Comparison of ENCODE assay signal across 7 mouse cellular contexts in genomic region chr10:42275401-42275870, GRCm38 (mm10). TPM values are rescaled to one million over a fixed set of nuclear protein-coding genes. Genes with fewer than 3 reads are reported as not detected.
DNase-seq lines count a peak whose midpoint lies in the region; ATAC-seq and TF ChIP-seq lines count a peak whose summit lies in the region.

No protein-coding gene starts in this region.

- peak overlapping the region; percentile 98 for H3K4me2 ChIP-seq in forebrain, postnatal 0 days (ENCODE audit: low read depth)
- peak overlapping the region; percentile 97 for H3K4me2 ChIP-seq in intestine, embryonic 16.5 days (ENCODE audit: low read depth, low read length)
- H3K4me2 ChIP-seq in limb, embryonic 13.5 days (replicated peaks): peak overlapping the region; percentile 98
- H3K4me2 ChIP-seq in midbrain, embryonic 16.5 days (ENCODE audit: low read length): peak overlapping the region; percentile 97
- peak overlapping the region; percentile 89 for H3K4me2 ChIP-seq in stomach, embryonic 16.5 days (ENCODE audit: low read depth, low read length)

- peak overlapping the region; percentile 72 for H3K9ac ChIP-seq in forebrain, postnatal 0 days
- H3K9ac ChIP-seq in intestine, embryonic 16.5 days (ENCODE audit: low read depth, low read length): peak overlapping the region; percentile 93
- H3K9ac ChIP-seq in limb, embryonic 13.5 days: peak overlapping the region; percentile 88
- H3K9ac ChIP-seq in midbrain, embryonic 16.5 days (ENCODE audit: low read depth, low read length): peak overlapping the region; percentile 81
- H3K9ac ChIP-seq in stomach, embryonic 16.5 days (ENCODE audit: low read length): peak overlapping the region; percentile 92

- H3K4me1 ChIP-seq in G1E (ENCODE audit: insufficient read depth, low read depth, low read length): peaks cover 61% of the 10 kb centered on the region
- H3K4me1 ChIP-seq in forebrain, postnatal 0 days (ENCODE audit: insufficient read depth): peaks cover 22% of the 10 kb centered on the region; the same call in 1 of the 2 replicates
- peaks cover 39% of the 10 kb centered on the region for H3K4me1 ChIP-seq in intestine, embryonic 16.5 days (ENCODE audit: control insufficient read depth, insufficient read depth, low read length)
- H3K4me1 ChIP-seq in limb, embryonic 13.5 days: peaks cover 39% of the 10 kb centered on the region
- peaks cover 28% of the 10 kb centered on the region for H3K4me1 ChIP-seq in midbrain, embryonic 16.5 days (ENCODE audit: control insufficient read depth, insufficient read depth, low read length)
- peaks cover 39% of the 10 kb centered on the region for H3K4me1 ChIP-seq in stomach, embryonic 16.5 days (ENCODE audit: control insufficient read depth, insufficient read depth, low read length)

- no peak for TF ChIP-seq POLR2A in brain, embryonic 14.5 days (IDR thresholded peaks at IDR 0.05; ENCODE audit: borderline replicate concordance, extremely low read depth, insufficient read depth, insufficient read length, poor library complexity, severe bottlenecking)

- peak; percentile 57 for DNase-seq in G1E (ENCODE audit: low spot score)
- peak; percentile 51 for DNase-seq in brain, embryonic 14.5 days (ENCODE audit: low read depth)
- peak; percentile 38 for DNase-seq in forebrain, postnatal 0 days

- no peaks in the 10 kb centered on the region for H3K27me3 ChIP-seq in G1E (ENCODE audit: insufficient read depth, low read length)
- H3K27me3 ChIP-seq in forebrain, postnatal 0 days (ENCODE audit: insufficient read depth, low read length): 0 out of 2 replicates have a peak, but pooled peaks cover 3% of the 10 kb centered on the region
- no peaks in the 10 kb centered on the region for H3K27me3 ChIP-seq in intestine, embryonic 16.5 days (replicated peaks; ENCODE audit: control insufficient read depth, insufficient read depth, low read length)
- H3K27me3 ChIP-seq in limb, embryonic 13.5 days: peaks cover 10% of the 10 kb centered on the region
- H3K27me3 ChIP-seq in midbrain, embryonic 16.5 days (ENCODE audit: control insufficient read depth, insufficient read depth, low read depth, low read length): peaks cover 3% of the 10 kb centered on the region; the same call in 1 of the 2 replicates
- H3K27me3 ChIP-seq in stomach, embryonic 16.5 days (ENCODE audit: control insufficient read depth, insufficient read depth, low read length): no peaks in the 10 kb centered on the region

- ATAC-seq in G1E (ENCODE audit: extremely low read depth, insufficient number of reproducible peaks, low FRiP score, poor library complexity, severe bottlenecking): no peak
- no peak for ATAC-seq in forebrain, postnatal 0 days
- ATAC-seq in intestine, embryonic 16.5 days: no peak
- ATAC-seq in limb, embryonic 13.5 days (ENCODE audit: low FRiP score, low read depth): no peak
- ATAC-seq in midbrain, embryonic 16.5 days: no peak
- no peak for ATAC-seq in stomach, embryonic 16.5 days (ENCODE audit: insufficient read depth, low FRiP score)

- H3K36me3 ChIP-seq in G1E (replicated peaks): peaks cover 36% of the 10 kb centered on the region
- H3K36me3 ChIP-seq in forebrain, postnatal 0 days (ENCODE audit: insufficient read depth): no peaks in the 10 kb centered on the region; the same call in 1 of the 2 replicates
- no peaks in the 10 kb centered on the region for H3K36me3 ChIP-seq in intestine, embryonic 16.5 days (ENCODE audit: control insufficient read depth, insufficient read depth, low read length)
- 0 out of 2 replicates have a peak, but pooled peaks cover 4% of the 10 kb centered on the region for H3K36me3 ChIP-seq in limb, embryonic 13.5 days
- no peaks in the 10 kb centered on the region for H3K36me3 ChIP-seq in midbrain, embryonic 16.5 days (ENCODE audit: control insufficient read depth, insufficient read depth, low read length)
- no peaks in the 10 kb centered on the region for H3K36me3 ChIP-seq in stomach, embryonic 16.5 days (ENCODE audit: control insufficient read depth, insufficient read depth, low read length)

- no peaks in the 10 kb centered on the region for H3K9me3 ChIP-seq in G1E (replicated peaks)
- no peaks in the 10 kb centered on the region for H3K9me3 ChIP-seq in forebrain, postnatal 0 days (ENCODE audit: low read length)
- no peaks in the 10 kb centered on the region for H3K9me3 ChIP-seq in intestine, embryonic 16.5 days (ENCODE audit: control insufficient read depth, low read length)
- H3K9me3 ChIP-seq in limb, embryonic 13.5 days: no peaks in the 10 kb centered on the region
- H3K9me3 ChIP-seq in midbrain, embryonic 16.5 days (replicated peaks; ENCODE audit: control insufficient read depth, low read length, poor library complexity, severe bottlenecking): no peaks in the 10 kb centered on the region
- H3K9me3 ChIP-seq in stomach, embryonic 16.5 days (replicated peaks; ENCODE audit: control insufficient read depth, low read length): no peaks in the 10 kb centered on the region

- TF ChIP-seq CTCF in G1E (IDR thresholded peaks at IDR 0.05; ENCODE audit: low read depth, low read length): no peak
- TF ChIP-seq CTCF in brain, embryonic 14.5 days (IDR thresholded peaks at IDR 0.05; ENCODE audit: borderline replicate concordance, extremely low read depth, insufficient read depth, insufficient read length): no peak
- TF ChIP-seq CTCF in forebrain, postnatal 0 days (IDR thresholded peaks at IDR 0.05; ENCODE audit: low read depth): no peak

- 2% methylated on average over 40 of the region's 54 CpGs for WGBS in forebrain, postnatal 0 days
- WGBS in intestine, embryonic 16.5 days: 1% methylated on average over 34 of the region's 54 CpGs
- 0% methylated on average over 42 of the region's 54 CpGs for WGBS in limb, embryonic 13.5 days
- 0% methylated on average over 50 of the region's 54 CpGs for WGBS in midbrain, embryonic 16.5 days
- under 1% methylated on average over 52 of the region's 54 CpGs for WGBS in stomach, embryonic 16.5 days

- peak overlapping the region; percentile 93 for H3K27ac ChIP-seq in forebrain, postnatal 0 days (ENCODE audit: low read depth, low read length)
- H3K27ac ChIP-seq in intestine, embryonic 16.5 days (ENCODE audit: low read length): peak overlapping the region; percentile 99
- H3K27ac ChIP-seq in limb, embryonic 13.5 days: peak overlapping the region; percentile 99
- H3K27ac ChIP-seq in midbrain, embryonic 16.5 days (ENCODE audit: low read length): peak overlapping the region; percentile 97
- peak overlapping the region; percentile 98 for H3K27ac ChIP-seq in stomach, embryonic 16.5 days (ENCODE audit: low read length)

- peak overlapping the region; percentile 89 for H3K4me3 ChIP-seq in G1E (ENCODE audit: low read depth, low read length)
- peak overlapping the region; percentile 80 for H3K4me3 ChIP-seq in forebrain, postnatal 0 days (ENCODE audit: low read depth, low read length)
- peak overlapping the region; percentile 82 for H3K4me3 ChIP-seq in intestine, embryonic 16.5 days (ENCODE audit: low read length)
- H3K4me3 ChIP-seq in limb, embryonic 13.5 days: peak overlapping the region; percentile 81
- peak overlapping the region; percentile 84 for H3K4me3 ChIP-seq in midbrain, embryonic 16.5 days (ENCODE audit: low read depth, low read length)
- peak overlapping the region; percentile 91 for H3K4me3 ChIP-seq in stomach, embryonic 16.5 days (replicated peaks; ENCODE audit: low read length)

RNA-seq across cellular contexts. Expression of gene Foxo3, which starts 1.1 kb away (rescaled TPM):
- total RNA-seq in G1E (2014; fragmentation: Nextera tagmentation) (67.1 and 98.4 TPM in 2 replicates), G1E (2017) (39.3 and 45.5 TPM in 2 replicates)
- polyA plus RNA-seq in G1E (2012): 59.2 and 67.0 TPM in 2 replicates
- 9.5 and 14.6 TPM in 2 replicates for polyA plus RNA-seq in brain, embryonic 14.5 days (2012; rRNA removed)
- 24.2 and 29.1 TPM in 2 replicates for total RNA-seq in forebrain, postnatal 0 days (2014; rRNA removed)
- 6.4 and 6.5 TPM in 2 replicates for polyA plus RNA-seq in forebrain, postnatal 0 days (2015; fragmentation: Nextera tagmentation; extraction: Ambion mirVana)
- polyA plus RNA-seq in intestine, embryonic 16.5 days (2015; fragmentation: Nextera tagmentation; extraction: Ambion mirVana): 4.8 and 5.6 TPM in 2 replicates
- polyA plus RNA-seq in limb, embryonic 13.5 days (2015; fragmentation: Nextera tagmentation; extraction: Ambion mirVana): 8.1 and 8.5 TPM in 2 replicates
- 3.8 TPM in 2 replicates for polyA plus RNA-seq in midbrain, embryonic 16.5 days (2015; fragmentation: Nextera tagmentation; extraction: Ambion mirVana)
- polyA plus RNA-seq in stomach, embryonic 16.5 days (2015; fragmentation: Nextera tagmentation; extraction: Ambion mirVana): 7.2 and 7.6 TPM in 2 replicates
